Mouse (Mus musculus) heart, embryonic 15.5 days (tissue): ENCODE measurements around the gene St3gal5. TPM values are rescaled to one million over a fixed set of nuclear protein-coding genes. Genes with fewer than 3 reads are reported as not detected.

Experiments
- ATAC-seq: fragments of 200-750 bp; cut with Nextera tagmentation; replicated peaks from 2 replicates; pipeline ENCODE4 v1.8.0; 2017; ENCODE audit warnings: low read depth, moderate TSS enrichment; ENCODE audit not compliant: insufficient number of reproducible peaks, insufficient read depth, low FRiP score
- H3K27ac ChIP-seq: fragments of 300-500 bp; sonication (generic); 2 replicates; pipeline ENCODE4 v1.5.1; 2015; ENCODE audit warnings: mild to moderate bottlenecking, inconsistent platforms
- H3K27me3 ChIP-seq: fragments of 300-500 bp; sonication (generic); 2 replicates; pipeline ENCODE4 v1.6.1; 2015; ENCODE audit warnings: inconsistent platforms
- H3K36me3 ChIP-seq: fragments of 300-500 bp; sonication (generic); 2 replicates; pipeline ENCODE4 v1.6.1; 2015; ENCODE audit warnings: mild to moderate bottlenecking, inconsistent platforms
- H3K4me1 ChIP-seq: fragments of 300-500 bp; sonication (generic); replicated peaks from 2 replicates; pipeline ENCODE4 v1.6.1; 2015; ENCODE audit warnings: inconsistent platforms
- H3K4me2 ChIP-seq: fragments of 300-500 bp; sonication (generic); 2 replicates; pipeline ENCODE4 v1.6.1; 2015; ENCODE audit warnings: inconsistent platforms, mild to moderate bottlenecking, moderate library complexity
- H3K4me3 ChIP-seq: fragments of 300-500 bp; sonication (generic); 2 replicates; pipeline ENCODE4 v1.5.1; 2015; ENCODE audit warnings: mild to moderate bottlenecking, inconsistent platforms
- H3K9ac ChIP-seq: fragments of 300-500 bp; sonication (generic); 2 replicates; pipeline ENCODE4 v1.6.1; 2015; ENCODE audit warnings: mild to moderate bottlenecking, inconsistent platforms
- H3K9me3 ChIP-seq: fragments of 300-500 bp; sonication (generic); replicated peaks from 2 replicates; pipeline ENCODE4 v1.6.1; 2016; ENCODE audit warnings: inconsistent platforms
- WGBS: fragments of 180-500 bp; shearing (Covaris S2); methylation state at CpG from one replicate; pipeline ENCODE4 v1.1.7; 2015; ENCODE audit warnings: mixed read lengths; 5-methylcytosine and 5-hydroxymethylcytosine counted together
- polyA plus RNA-seq: library from polyadenylated mRNA; unstranded; fragments of >200 nt; fragmentation: Nextera tagmentation; extraction: Ambion mirVana; gene quantifications from 2 replicates; pipeline ENCODE4 v1.2.1, GENCODE M21; 2015

St3gal5 gene
- polyA plus RNA-seq, 1 experiment from 2014 or later = 43.3 TPM

- Histone ChIP-seq H3K27me3 (no peaks in the 10 kb centered on the region), H3K9ac (no peak overlapping the region), H3K27ac (no peak overlapping the region), H3K36me3 (no peaks in the 10 kb centered on the region), H3K9me3 (no peaks in the 10 kb centered on the region), H3K4me3 (no peak overlapping the region), H3K4me1 (peaks cover 6% of the 10 kb centered on the region; the same call in 1 of the 2 replicates), H3K4me2 (no peak overlapping the region)
- WGBS = 90% methylated on average over 4 of the region's 4 CpGs
- no peak for ATAC-seq
These were observed 29.0 kb upstream of the St3gal5 start for GRCm38 (mm10) chr6:72068436-72068835.

- Histone ChIP-seq H3K4me3 (no peak overlapping the region), H3K36me3 (no peaks in the 10 kb centered on the region), H3K27ac (no peak overlapping the region), H3K4me1 (no peaks in the 10 kb centered on the region), H3K9me3 (no peaks in the 10 kb centered on the region), H3K27me3 (no peaks in the 10 kb centered on the region), H3K9ac (no peak overlapping the region), H3K4me2 (no peak overlapping the region)
- 47% methylated on average over 5 of the region's 5 CpGs for WGBS
- no peak for ATAC-seq
These were observed 26.0 kb upstream of the St3gal5 start for GRCm38 (mm10) chr6:72071281-72071870.

- ATAC-seq = no peak
These were observed 23.6 kb upstream of the St3gal5 start for GRCm38 (mm10) chr6:72073781-72074180.

GRCm38 (mm10) chr6:72076512-72076911 is 20.9 kb upstream of the St3gal5 start:
- H3K4me3 ChIP-seq = no peak overlapping the region

More at GRCm38 (mm10) chr6:72073781-72074180, 23.6 kb upstream of the St3gal5 start:
- no peaks in the 10 kb centered on the region for H3K36me3 ChIP-seq
- no peak overlapping the region for H3K4me3 ChIP-seq
- H3K9ac ChIP-seq = no peak overlapping the region
- no peak overlapping the region for H3K4me2 ChIP-seq
- WGBS = 80% methylated on average over 4 of the region's 4 CpGs
- H3K27ac ChIP-seq = no peak overlapping the region
- no peaks in the 10 kb centered on the region for H3K9me3 ChIP-seq
- H3K4me1 ChIP-seq = no peaks in the 10 kb centered on the region
- H3K27me3 ChIP-seq = no peaks in the 10 kb centered on the region

GRCm38 (mm10) chr6:72078178-72078577 is 19.2 kb upstream of the St3gal5 start:
- 82% methylated on average over 5 of the region's 5 CpGs for WGBS
- no peak overlapping the region for H3K9ac ChIP-seq
- H3K27me3 ChIP-seq = no peaks in the 10 kb centered on the region
- no peak overlapping the region for H3K27ac ChIP-seq
- H3K36me3 ChIP-seq = no peaks in the 10 kb centered on the region
- no peaks in the 10 kb centered on the region for H3K9me3 ChIP-seq
- H3K4me3 ChIP-seq = no peak overlapping the region
- H3K4me1 ChIP-seq = no peaks in the 10 kb centered on the region
- no peak overlapping the region for H3K4me2 ChIP-seq
- ATAC-seq = no peak

More at GRCm38 (mm10) chr6:72076512-72076911, 20.9 kb upstream of the St3gal5 start:
- Histone ChIP-seq H3K27ac (no peak overlapping the region), H3K9ac (no peak overlapping the region), H3K4me1 (no peaks in the 10 kb centered on the region), H3K27me3 (no peaks in the 10 kb centered on the region), H3K4me2 (no peak overlapping the region), H3K9me3 (no peaks in the 10 kb centered on the region), H3K36me3 (no peaks in the 10 kb centered on the region)
- 50% methylated on average over 9 of the region's 9 CpGs for WGBS
- no peak for ATAC-seq

GRCm38 (mm10) chr6:72081318-72082024 is 15.9 kb upstream of the St3gal5 start:
- 84% methylated on average over 13 of the region's 13 CpGs for WGBS
- Histone ChIP-seq H3K4me1 (no peaks in the 10 kb centered on the region), H3K9me3 (no peaks in the 10 kb centered on the region), H3K27me3 (no peaks in the 10 kb centered on the region), H3K27ac (no peak overlapping the region), H3K4me3 (no peak overlapping the region), H3K9ac (no peak overlapping the region), H3K4me2 (no peak overlapping the region), H3K36me3 (no peaks in the 10 kb centered on the region)
- no peak for ATAC-seq

GRCm38 (mm10) chr6:72087402-72087801 is 10.0 kb upstream of the St3gal5 start:
- no peaks in the 10 kb centered on the region for H3K27me3 ChIP-seq
- no peak overlapping the region for H3K4me2 ChIP-seq
- no peak overlapping the region for H3K4me3 ChIP-seq
- ATAC-seq = no peak
- no peaks in the 10 kb centered on the region; the same call in 1 of the 2 replicates for H3K4me1 ChIP-seq
- no peaks in the 10 kb centered on the region for H3K9me3 ChIP-seq
- H3K27ac ChIP-seq = no peak overlapping the region
- H3K36me3 ChIP-seq = no peaks in the 10 kb centered on the region
- 47% methylated on average over 5 of the region's 5 CpGs for WGBS
- H3K9ac ChIP-seq = no peak overlapping the region

GRCm38 (mm10) chr6:72089865-72090264 is 7.5 kb upstream of the St3gal5 start:
- ATAC-seq = no peak
- Histone ChIP-seq H3K36me3 (no peaks in the 10 kb centered on the region), H3K27me3 (no peaks in the 10 kb centered on the region), H3K4me1 (peaks cover 4% of the 10 kb centered on the region), H3K4me2 (no peak overlapping the region), H3K4me3 (no peak overlapping the region), H3K27ac (no peak overlapping the region), H3K9ac (no peak overlapping the region), H3K9me3 (no peaks in the 10 kb centered on the region)
- WGBS = 79% methylated on average over 5 of the region's 5 CpGs

GRCm38 (mm10) chr6:72091007-72091406 is 6.4 kb upstream of the St3gal5 start:
- Histone ChIP-seq H3K9ac (no peak overlapping the region), H3K36me3 (no peaks in the 10 kb centered on the region), H3K27ac (no peak overlapping the region), H3K4me1 (peaks cover 10% of the 10 kb centered on the region), H3K4me2 (no peak overlapping the region), H3K4me3 (no peak overlapping the region), H3K27me3 (no peaks in the 10 kb centered on the region), H3K9me3 (no peaks in the 10 kb centered on the region)
- 51% methylated on average over 6 of the region's 6 CpGs for WGBS
- no peak for ATAC-seq

- H3K4me3 ChIP-seq = no peak overlapping the region
- peak overlapping the region; percentile 23; the same call in 1 of the 2 replicates for H3K27ac ChIP-seq
- no peaks in the 10 kb centered on the region for H3K36me3 ChIP-seq
- no peak overlapping the region for H3K4me2 ChIP-seq
- 61% methylated on average over 1 of the region's 1 CpGs for WGBS
- no peaks in the 10 kb centered on the region for H3K9me3 ChIP-seq
- H3K9ac ChIP-seq = no peak overlapping the region
- ATAC-seq = no peak
- peaks cover 20% of the 10 kb centered on the region for H3K4me1 ChIP-seq
- no peaks in the 10 kb centered on the region for H3K27me3 ChIP-seq
These were observed 4.3 kb upstream of the St3gal5 start for GRCm38 (mm10) chr6:72093121-72093520.

- 45% methylated on average over 5 of the region's 5 CpGs for WGBS
These were observed 1.2 kb upstream of the St3gal5 start for GRCm38 (mm10) chr6:72096217-72096616.

GRCm38 (mm10) chr6:72096669-72097068 is 723 bp upstream of the St3gal5 start:
- no peak for ATAC-seq
- peak overlapping the region; percentile 80 for H3K4me3 ChIP-seq
- H3K36me3 ChIP-seq = no peaks in the 10 kb centered on the region
- H3K27ac ChIP-seq = peak overlapping the region; percentile 84
- no peak overlapping the region for H3K9ac ChIP-seq
- no peaks in the 10 kb centered on the region for H3K27me3 ChIP-seq
- H3K4me1 ChIP-seq = peaks cover 51% of the 10 kb centered on the region
- peak overlapping the region; percentile 95 for H3K4me2 ChIP-seq
- WGBS = 39% methylated on average over 8 of the region's 8 CpGs
- H3K9me3 ChIP-seq = no peaks in the 10 kb centered on the region

More at GRCm38 (mm10) chr6:72096217-72096616, 1.2 kb upstream of the St3gal5 start:
- Histone ChIP-seq H3K36me3 (no peaks in the 10 kb centered on the region), H3K4me3 (no peak overlapping the region; the same call in 1 of the 2 replicates), H3K27me3 (no peaks in the 10 kb centered on the region), H3K27ac (peak overlapping the region; percentile 84), H3K4me1 (peaks cover 48% of the 10 kb centered on the region), H3K9ac (no peak overlapping the region), H3K9me3 (no peaks in the 10 kb centered on the region), H3K4me2 (no peak overlapping the region)
- ATAC-seq = no peak
